Mouse (Mus musculus) forebrain, embryonic 11.5 days (tissue): Measurements from ENCODE around the gene Gpr157. TPM values are rescaled to one million over a fixed set of nuclear protein-coding genes. Genes with fewer than 3 reads are reported as not detected.
A peak's percentile ranks its signal among the peaks of the same experiment; 100 is the strongest.

ENCODE experiments used
- ATAC-seq: fragments of 200-750 bp; cut with Nextera tagmentation; replicated peaks from 2 replicates; pipeline ENCODE4 v1.8.0; 2017; ENCODE audit warnings: moderate TSS enrichment; ENCODE audit not compliant: low FRiP score
- DNase-seq: peaks from one replicate; pipeline ENCODE4 v3.0.0-alpha.2; 2017; ENCODE audit warnings: low spot score
- H3K27ac ChIP-seq: fragments of 300-500 bp; sonication (generic); 2 replicates; pipeline ENCODE4 v1.5.1; 2014; ENCODE audit warnings: low read depth, low read length
- H3K27me3 ChIP-seq: fragments of 300-500 bp; sonication (generic); 2 replicates; pipeline ENCODE4 v1.6.1; 2014; ENCODE audit warnings: mild to moderate bottlenecking, low read length, mixed read lengths; ENCODE audit not compliant: control insufficient read depth, insufficient read depth
- H3K36me3 ChIP-seq: fragments of 300-500 bp; sonication (generic); 2 replicates; pipeline ENCODE4 v1.6.1; 2014; ENCODE audit warnings: mild to moderate bottlenecking, low read length, moderate library complexity, mixed read lengths; ENCODE audit not compliant: control insufficient read depth, insufficient read depth
- H3K4me1 ChIP-seq: fragments of 300-500 bp; sonication (generic); replicated peaks from 2 replicates; pipeline ENCODE4 v1.6.1; 2014; ENCODE audit warnings: low read length, mixed read lengths; ENCODE audit not compliant: control insufficient read depth, insufficient read depth
- H3K4me2 ChIP-seq: fragments of 300-500 bp; sonication (generic); 2 replicates; pipeline ENCODE4 v1.6.1; 2014; ENCODE audit warnings: low read depth, mild to moderate bottlenecking, low read length, moderate library complexity, mixed read lengths; ENCODE audit not compliant: severe bottlenecking
- H3K4me3 ChIP-seq: fragments of 300-500 bp; sonication (generic); 2 replicates; pipeline ENCODE4 v1.5.1; 2014; ENCODE audit warnings: low read depth, low read length
- H3K9ac ChIP-seq: fragments of 300-500 bp; sonication (generic); 2 replicates; pipeline ENCODE4 v1.6.1; 2014; ENCODE audit warnings: low read length
- H3K9me3 ChIP-seq: fragments of 300-500 bp; sonication (generic); 2 replicates; pipeline ENCODE4 v1.6.1; 2016; ENCODE audit warnings: low read length, mixed read lengths; ENCODE audit not compliant: control insufficient read depth
- WGBS: fragments of 180-500 bp; shearing (Covaris S2); extraction: QIAGEN DNeasy Blood & Tissue Kit; methylation state at CpG from one replicate; pipeline ENCODE4 v1.1.7; 2014; 5-methylcytosine and 5-hydroxymethylcytosine counted together
- polyA plus RNA-seq: library from polyadenylated mRNA; unstranded; fragments of >200 nt; fragmentation: Nextera tagmentation; extraction: Ambion mirVana; gene quantifications from 2 replicates; pipeline ENCODE4 v1.2.1, GENCODE M21; 2014

The Gpr157 gene
- polyA plus RNA-seq, 1 experiment from 2014 or later: 0.24 TPM

GRCm38 (mm10) chr4:150061432-150062225, 25.5 kb upstream of the Gpr157 start:
- Histone ChIP-seq H3K27ac (no peak overlapping the region), H3K4me2 (no peak overlapping the region), H3K9me3 (no peaks in the 10 kb centered on the region), H3K4me1 (no peaks in the 10 kb centered on the region), H3K27me3 (no peaks in the 10 kb centered on the region), H3K9ac (no peak overlapping the region), H3K4me3 (no peak overlapping the region), H3K36me3 (no peaks in the 10 kb centered on the region)
- no peak for ATAC-seq
- DNase-seq: no peak
- 78% methylated on average over 16 of the region's 16 CpGs for WGBS

DNA sequence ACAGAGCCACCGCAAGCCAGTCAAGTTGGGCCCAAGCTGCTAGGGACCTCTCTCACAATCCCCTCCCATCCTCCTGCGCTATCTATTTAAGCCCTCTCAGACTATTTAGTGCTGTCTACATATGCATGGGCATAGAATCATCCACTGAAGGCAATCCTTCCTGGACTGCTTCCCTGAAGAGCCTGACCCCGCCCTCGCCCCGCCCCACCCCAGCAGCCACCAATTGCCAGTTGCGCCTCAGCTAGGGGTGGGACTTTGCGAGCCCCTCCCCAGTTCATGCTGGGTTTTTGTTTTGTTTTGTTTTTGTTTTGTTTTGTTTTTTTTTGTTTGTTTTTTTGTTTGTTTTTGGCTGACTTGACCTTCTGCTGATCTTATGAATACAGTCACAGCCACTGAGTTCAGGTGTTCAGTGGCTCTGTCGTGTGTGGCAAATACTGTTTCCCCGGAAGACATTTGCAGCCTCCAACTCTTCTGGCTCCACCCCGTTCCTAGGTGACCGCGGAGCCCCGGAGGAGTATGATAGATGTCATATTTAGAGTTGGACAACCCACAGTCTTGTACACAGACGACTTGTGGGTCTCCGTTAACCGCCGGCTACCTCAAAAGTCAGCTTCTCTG, 20.4 kb upstream of the Gpr157 start:
- H3K4me3 ChIP-seq: no peak overlapping the region
- 85% methylated on average over 17 of the region's 17 CpGs for WGBS
- no peaks in the 10 kb centered on the region for H3K27me3 ChIP-seq
- H3K27ac ChIP-seq: no peak overlapping the region
- no peaks in the 10 kb centered on the region for H3K4me1 ChIP-seq
- H3K36me3 ChIP-seq: no peaks in the 10 kb centered on the region
- no peaks in the 10 kb centered on the region for H3K9me3 ChIP-seq
- DNase-seq (no peak), ATAC-seq (no peak)
- no peak overlapping the region for H3K4me2 ChIP-seq
- no peak overlapping the region for H3K9ac ChIP-seq

DNA sequence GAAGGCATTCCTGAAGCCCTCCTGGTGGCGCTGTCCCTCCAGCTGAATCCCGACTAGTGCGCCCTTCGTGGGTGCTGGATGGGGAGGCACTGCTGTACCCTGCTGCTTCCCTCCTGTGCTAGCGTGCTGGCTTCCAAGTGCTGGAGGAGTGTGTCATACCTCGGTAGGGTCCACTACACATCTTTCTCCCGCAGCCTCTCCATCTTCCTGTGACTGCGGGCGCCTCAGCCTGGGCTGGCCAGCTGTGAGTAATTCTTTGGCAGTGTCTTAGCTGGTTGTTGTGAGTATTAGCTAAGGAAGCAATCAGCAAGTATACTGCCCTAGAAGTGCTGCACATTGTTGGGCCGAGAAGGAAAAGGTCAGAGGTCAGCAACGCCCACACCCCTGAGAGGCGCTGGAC, 18.9 kb upstream of the Gpr157 start:
- Histone ChIP-seq H3K9me3 (no peaks in the 10 kb centered on the region), H3K4me3 (no peak overlapping the region), H3K27ac (no peak overlapping the region), H3K9ac (no peak overlapping the region), H3K27me3 (no peaks in the 10 kb centered on the region), H3K4me1 (no peaks in the 10 kb centered on the region), H3K4me2 (no peak overlapping the region), H3K36me3 (no peaks in the 10 kb centered on the region)
- 60% methylated on average over 12 of the region's 12 CpGs for WGBS
- no peak for DNase-seq
- no peak for ATAC-seq

DNA sequence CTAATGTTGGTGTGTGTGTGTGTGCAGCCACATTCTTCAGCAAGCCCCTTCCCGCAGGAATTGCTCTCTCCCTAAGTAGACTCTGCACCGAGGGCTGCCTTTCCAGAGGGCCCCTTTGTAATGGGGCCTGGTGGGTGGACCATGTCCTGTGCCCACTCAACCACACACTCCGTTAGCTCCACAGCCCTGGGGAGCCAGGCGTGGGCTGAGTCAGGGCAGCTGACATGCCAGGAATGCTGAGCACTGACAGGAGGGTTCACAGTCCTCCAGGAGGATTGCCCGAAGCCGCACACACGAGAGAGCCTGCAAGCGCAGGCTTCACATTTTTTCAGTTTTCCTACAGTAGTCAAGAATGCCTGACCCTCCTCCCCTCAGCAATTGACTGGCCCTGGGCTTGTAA, 17.0 kb upstream of the Gpr157 start:
- H3K27ac ChIP-seq: no peak overlapping the region
- 69% methylated on average over 8 of the region's 8 CpGs for WGBS

DNA sequence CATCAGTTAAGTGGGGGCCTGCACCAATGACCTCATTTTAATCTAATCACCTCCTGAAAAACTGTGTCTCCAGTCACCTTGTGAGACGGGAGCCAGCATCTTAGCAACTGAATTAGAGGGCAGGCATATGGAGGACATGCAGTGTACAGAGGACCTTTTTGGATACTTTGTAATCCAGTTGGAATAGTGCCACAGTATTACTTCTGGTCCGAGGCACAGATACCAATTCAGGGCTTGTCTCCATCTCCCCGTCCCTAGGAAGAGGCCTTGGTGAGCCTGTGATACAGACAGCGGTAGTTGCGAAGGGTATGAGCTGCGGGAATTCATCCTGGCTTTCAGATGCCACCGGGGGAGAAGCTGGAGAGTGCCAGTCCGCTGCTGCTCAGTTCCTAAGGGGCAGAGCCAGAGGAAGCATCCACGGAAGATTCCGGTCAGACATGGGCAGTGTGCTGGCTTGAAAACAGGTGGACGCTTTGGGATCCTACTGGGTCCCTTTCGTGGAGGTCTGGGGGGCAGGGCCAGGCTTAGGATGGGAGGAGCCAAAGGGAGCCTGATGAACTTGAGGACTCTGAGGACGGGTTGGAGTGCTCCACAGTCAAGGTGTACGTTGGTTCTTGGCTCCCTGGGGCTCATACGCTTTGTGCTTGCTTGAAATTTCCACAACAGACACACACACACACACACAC, 14.6 kb upstream of the Gpr157 start:
- 0 out of 2 replicates have a peak, but pooled peaks have one; percentile 39 for ATAC-seq
- Histone ChIP-seq H3K9ac (no peak overlapping the region), H3K27ac (no peak overlapping the region), H3K36me3 (no peaks in the 10 kb centered on the region), H3K4me2 (no peak overlapping the region), H3K4me1 (no peaks in the 10 kb centered on the region; the same call in 1 of the 2 replicates), H3K4me3 (no peak overlapping the region), H3K27me3 (no peaks in the 10 kb centered on the region), H3K9me3 (no peaks in the 10 kb centered on the region)
- no peak for DNase-seq
- WGBS: 57% methylated on average over 15 of the region's 15 CpGs

More for the DNA sequence above, 17.0 kb upstream of the Gpr157 start:
- no peaks in the 10 kb centered on the region for H3K36me3 ChIP-seq
- no peak overlapping the region for H3K4me2 ChIP-seq
- H3K4me3 ChIP-seq: no peak overlapping the region
- H3K4me1 ChIP-seq: no peaks in the 10 kb centered on the region
- no peaks in the 10 kb centered on the region for H3K27me3 ChIP-seq
- ATAC-seq: no peak
- no peak for DNase-seq
- H3K9me3 ChIP-seq: no peaks in the 10 kb centered on the region
- H3K9ac ChIP-seq: no peak overlapping the region

DNA sequence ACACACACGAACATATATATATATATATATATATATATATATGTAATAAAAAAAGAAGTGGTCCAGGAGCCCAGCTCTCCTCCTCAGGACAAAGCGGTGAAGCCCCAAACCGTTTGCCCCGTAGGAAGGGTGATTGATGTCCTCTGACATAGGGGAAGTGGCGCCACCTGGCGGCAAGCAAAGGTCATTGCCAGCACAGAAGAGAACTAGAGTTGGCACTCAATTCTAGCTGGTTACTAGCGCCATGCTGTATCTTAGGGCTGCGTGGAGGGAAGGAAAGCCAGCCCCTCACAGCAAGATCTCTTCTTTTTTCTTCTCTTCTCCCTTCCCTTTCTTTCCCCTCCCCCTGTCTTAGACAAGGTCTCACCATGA, 14.1 kb upstream of the Gpr157 start:
- H3K4me1 ChIP-seq: no peaks in the 10 kb centered on the region; the same call in 1 of the 2 replicates
- WGBS: 12% methylated on average over 8 of the region's 8 CpGs
- H3K9me3 ChIP-seq: no peaks in the 10 kb centered on the region
- no peaks in the 10 kb centered on the region for H3K27me3 ChIP-seq
- DNase-seq: peak; percentile 75
- no peak for ATAC-seq
- no peaks in the 10 kb centered on the region for H3K36me3 ChIP-seq
- H3K9ac ChIP-seq: no peak overlapping the region
- no peak overlapping the region for H3K4me2 ChIP-seq
- H3K4me3 ChIP-seq: no peak overlapping the region
- H3K27ac ChIP-seq: no peak overlapping the region

GRCm38 (mm10) chr4:150075350-150075749, 11.8 kb upstream of the Gpr157 start:
- Histone ChIP-seq H3K4me3 (no peak overlapping the region), H3K4me1 (no peaks in the 10 kb centered on the region; the same call in 1 of the 2 replicates), H3K36me3 (no peaks in the 10 kb centered on the region), H3K27ac (no peak overlapping the region), H3K9ac (no peak overlapping the region), H3K4me2 (no peak overlapping the region), H3K27me3 (no peaks in the 10 kb centered on the region), H3K9me3 (no peaks in the 10 kb centered on the region)
- DNase-seq: no peak
- WGBS: 88% methylated on average over 7 of the region's 7 CpGs
- no peak for ATAC-seq

- Histone ChIP-seq H3K4me3 (no peak overlapping the region), H3K9me3 (no peaks in the 10 kb centered on the region), H3K4me2 (no peak overlapping the region), H3K27ac (no peak overlapping the region), H3K27me3 (no peaks in the 10 kb centered on the region), H3K36me3 (no peaks in the 10 kb centered on the region), H3K9ac (no peak overlapping the region), H3K4me1 (no peaks in the 10 kb centered on the region; the same call in 1 of the 2 replicates)
- WGBS: 49% methylated on average over 18 of the region's 18 CpGs
- DNase-seq: no peak
- no peak for ATAC-seq
Measured at GRCm38 (mm10) chr4:150076147-150076546, 11.0 kb upstream of the Gpr157 start.
